Mouse (Mus musculus) brain, adult 2 months (tissue): ENCODE measurements around the gene Defb28.

Source experiments
- DNase-seq: peaks from one replicate; pipeline ENCODE4 v3.0.0; 2011; ENCODE audit warnings: low read depth, low spot score

Gene Defb28

GRCm38 (mm10) chr2:152517981-152518380 is at the start of gene Defb28:
Gene Defb28 (plus strand): TSS chr2:152518255.
- no peak for DNase-seq

GRCm38 (mm10) chr2:152470973-152471372 is 47.1 kb upstream of the Defb28 start:
- DNase-seq = peak; percentile 56

- DNase-seq = peak; percentile 14
Observed at GRCm38 (mm10) chr2:152472434-152472833, 45.6 kb upstream of the Defb28 start.

GRCm38 (mm10) chr2:152476763-152477162 is 41.3 kb upstream of the Defb28 start, which contains the start of gene Defb20:
Gene Defb20 (plus strand): TSS chr2:152477063.
- no peak for DNase-seq

- DNase-seq = peak; percentile 9
Observed at GRCm38 (mm10) chr2:152480881-152481280, 37.2 kb upstream of the Defb28 start.

- DNase-seq = no peak
Observed at GRCm38 (mm10) chr2:152481726-152482125, 36.3 kb upstream of the Defb28 start.

GRCm38 (mm10) chr2:152487024-152487423 is 31.0 kb upstream of the Defb28 start:
- no peak for DNase-seq

- DNase-seq = no peak
Observed at GRCm38 (mm10) chr2:152490038-152490437, 28.0 kb upstream of the Defb28 start, which contains the start of gene Defb22. Gene Defb22 (minus strand): TSS chr2:152490138.

GRCm38 (mm10) chr2:152493151-152493550 is 24.9 kb upstream of the Defb28 start:
- no peak for DNase-seq

- DNase-seq = no peak
Observed at GRCm38 (mm10) chr2:152498020-152498419, 20.0 kb upstream of the Defb28 start.

- peak; percentile 36 for DNase-seq
Observed at GRCm38 (mm10) chr2:152500204-152500862, 17.7 kb upstream of the Defb28 start.

- DNase-seq = no peak
Observed at GRCm38 (mm10) chr2:152500863-152501229, 17.2 kb upstream of the Defb28 start.

- no peak for DNase-seq
Observed at GRCm38 (mm10) chr2:152503950-152504349, 14.1 kb upstream of the Defb28 start.

GRCm38 (mm10) chr2:152511592-152511991 is 6.5 kb upstream of the Defb28 start, which contains the start of gene Defb26:
Gene Defb26 (minus strand): TSS chr2:152511692.
- no peak for DNase-seq

- DNase-seq = no peak
Observed at GRCm38 (mm10) chr2:152516084-152516483, 2.0 kb upstream of the Defb28 start.

GRCm38 (mm10) chr2:152539944-152540710 is 22.1 kb downstream of the Defb28 start, which contains the start of gene Defb29:
Gene Defb29 (minus strand): TSS chr2:152540098.
- no peak for DNase-seq

- DNase-seq = no peak
Observed at GRCm38 (mm10) chr2:152541979-152542378, 23.9 kb downstream of the Defb28 start.

GRCm38 (mm10) chr2:152542897-152543296 is 24.8 kb downstream of the Defb28 start:
- DNase-seq = no peak

GRCm38 (mm10) chr2:152543478-152543877 is 25.4 kb downstream of the Defb28 start:
- DNase-seq = no peak

GRCm38 (mm10) chr2:152544691-152545090 is 26.6 kb downstream of the Defb28 start:
- DNase-seq = peak; percentile 80

GRCm38 (mm10) chr2:152548124-152548523 is 30.1 kb downstream of the Defb28 start:
- no peak for DNase-seq

GRCm38 (mm10) chr2:152553774-152554423 is 35.8 kb downstream of the Defb28 start:
- DNase-seq = peak; percentile 79
